Mouse (Mus musculus): ENCODE data around the gene Aebp1. TPM values are rescaled to one million over a fixed set of nuclear protein-coding genes. Genes with fewer than 3 reads are reported as not detected.

The Aebp1 gene
- total RNA-seq, 2 experiments from 2014 or later, result 52.8 to 72.3 TPM

DNA sequence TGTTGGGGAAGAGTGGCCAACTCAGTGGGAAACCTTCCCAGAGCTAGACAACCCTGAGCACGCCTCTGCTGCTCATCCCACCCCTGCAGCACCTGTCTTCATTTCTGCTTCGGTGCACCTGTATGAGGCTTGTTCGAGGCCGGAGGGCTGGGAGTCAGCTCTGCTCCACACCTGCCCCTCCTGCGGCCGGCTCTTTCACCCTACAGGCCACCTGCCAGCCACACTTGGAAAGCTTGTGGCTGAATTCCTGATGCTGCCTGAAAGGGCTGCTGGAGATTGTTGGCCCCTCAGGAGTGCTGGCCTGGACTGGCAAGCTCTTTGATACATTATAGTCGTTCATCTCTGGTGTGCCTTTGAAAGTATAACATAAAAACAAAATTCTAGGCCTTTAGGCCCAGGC, 21.4 kb upstream of the Aebp1 start:
- TF ChIP-seq CTCF (IDR thresholded peaks at IDR 0.05), result no peak
- intact Hi-C loops (cut with DNase I), result no loop called here
- Histone ChIP-seq H3K27ac (peak overlapping the region; percentile 35; the same call in 1 of the 2 replicates), H3K4me3 (no peak overlapping the region)
- DNase-seq, result peak; percentile 59

GRCm38 (mm10) chr11:5841751-5842150, 20.0 kb upstream of the Aebp1 start:
- Histone ChIP-seq H3K27ac (no peak overlapping the region), H3K4me3 (no peak overlapping the region)
- no peak for DNase-seq
- intact Hi-C loops (cut with DNase I), result no loop called here
- no peak for TF ChIP-seq CTCF (IDR thresholded peaks at IDR 0.05)

- TF ChIP-seq CTCF (IDR thresholded peaks at IDR 0.05), result no peak
- no peak overlapping the region for H3K4me3 ChIP-seq
These were observed 18.6 kb upstream of the Aebp1 start for GRCm38 (mm10) chr11:5843131-5843530.

DNA sequence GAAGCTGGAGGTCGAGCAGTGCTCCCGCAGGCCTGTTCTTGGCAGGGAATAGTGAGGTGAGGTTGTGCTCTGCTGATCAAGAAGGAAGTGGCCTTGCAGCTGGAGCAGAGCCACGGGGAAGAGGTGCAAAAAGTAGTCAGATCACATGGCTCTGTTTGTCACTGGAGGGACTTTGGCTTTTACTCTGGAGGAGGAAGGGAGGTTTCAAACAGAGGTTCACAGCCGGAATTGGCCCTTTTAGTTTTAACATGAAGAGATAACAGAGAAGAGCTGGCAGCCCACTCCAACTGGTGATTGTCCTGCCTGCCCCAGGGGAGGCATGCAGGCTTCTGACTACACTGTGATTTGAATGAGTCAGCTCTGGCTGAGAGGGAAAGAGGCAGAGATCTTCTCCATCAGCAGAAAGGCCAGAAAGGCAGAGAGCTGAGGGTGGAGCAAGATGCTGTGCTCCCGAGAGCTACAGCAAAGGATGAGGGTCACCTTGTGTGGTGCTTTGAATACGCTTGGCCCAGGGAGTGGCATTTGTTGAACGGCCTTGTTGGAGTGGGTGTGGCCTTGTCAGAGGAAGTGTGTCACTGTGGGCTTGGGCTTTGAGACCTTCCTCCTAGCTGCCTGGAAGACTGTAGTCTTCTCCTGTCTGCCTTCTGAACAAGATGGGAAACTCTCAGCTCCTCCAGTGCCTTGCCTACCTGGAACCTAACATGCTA, 15.0 kb upstream of the Aebp1 start:
- DNase-seq, result peak; percentile 60
- TF ChIP-seq CTCF (IDR thresholded peaks at IDR 0.05), result no peak
- Histone ChIP-seq H3K27ac (peak overlapping the region; percentile 61), H3K4me3 (no peak overlapping the region)
- intact Hi-C loops (cut with DNase I), result no loop called here

More at GRCm38 (mm10) chr11:5843131-5843530, 18.6 kb upstream of the Aebp1 start:
- no peak for DNase-seq
- intact Hi-C loops (cut with DNase I), result no loop called here
- no peak overlapping the region for H3K27ac ChIP-seq

GRCm38 (mm10) chr11:5848741-5849140, 13.0 kb upstream of the Aebp1 start:
- peak overlapping the region; percentile 61 for H3K27ac ChIP-seq
- no peak for TF ChIP-seq CTCF (IDR thresholded peaks at IDR 0.05)
- intact Hi-C loops (cut with DNase I), result no loop called here
- peak; percentile 80 for DNase-seq
- no peak overlapping the region for H3K4me3 ChIP-seq

DNA sequence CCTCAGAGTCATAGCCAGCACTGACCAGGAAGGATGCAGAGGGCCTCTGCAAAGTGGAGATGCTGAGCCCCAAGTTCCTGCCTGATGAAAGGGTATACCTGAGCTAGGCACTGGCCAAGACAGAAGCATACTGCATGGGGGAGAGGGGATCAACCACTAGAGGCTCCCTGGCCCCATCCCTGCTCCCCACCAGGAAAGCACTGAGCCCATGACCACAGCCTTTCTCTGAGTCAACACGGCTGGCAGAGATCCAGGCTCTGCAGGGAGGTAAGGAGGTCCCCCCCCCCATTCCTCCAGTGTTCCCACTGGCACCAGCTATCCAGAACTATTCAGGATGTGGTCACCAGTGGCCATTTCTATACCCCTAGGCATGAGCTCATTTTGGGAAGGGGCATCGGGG, 12.4 kb upstream of the Aebp1 start:
- intact Hi-C loops (cut with DNase I), result no loop called here
- no peak for TF ChIP-seq CTCF (IDR thresholded peaks at IDR 0.05)
- H3K4me3 ChIP-seq, result no peak overlapping the region
- DNase-seq, result peak; percentile 60
- H3K27ac ChIP-seq, result peak overlapping the region; percentile 61

- H3K4me3 ChIP-seq, result no peak overlapping the region
- peak; percentile 43 for DNase-seq
- TF ChIP-seq CTCF (IDR thresholded peaks at IDR 0.05), result no peak
- intact Hi-C loops (cut with DNase I), result no loop called here
- peak overlapping the region; percentile 83; the same call in 1 of the 2 replicates for H3K27ac ChIP-seq
These were observed 11.3 kb upstream of the Aebp1 start for GRCm38 (mm10) chr11:5850452-5850851.

DNA sequence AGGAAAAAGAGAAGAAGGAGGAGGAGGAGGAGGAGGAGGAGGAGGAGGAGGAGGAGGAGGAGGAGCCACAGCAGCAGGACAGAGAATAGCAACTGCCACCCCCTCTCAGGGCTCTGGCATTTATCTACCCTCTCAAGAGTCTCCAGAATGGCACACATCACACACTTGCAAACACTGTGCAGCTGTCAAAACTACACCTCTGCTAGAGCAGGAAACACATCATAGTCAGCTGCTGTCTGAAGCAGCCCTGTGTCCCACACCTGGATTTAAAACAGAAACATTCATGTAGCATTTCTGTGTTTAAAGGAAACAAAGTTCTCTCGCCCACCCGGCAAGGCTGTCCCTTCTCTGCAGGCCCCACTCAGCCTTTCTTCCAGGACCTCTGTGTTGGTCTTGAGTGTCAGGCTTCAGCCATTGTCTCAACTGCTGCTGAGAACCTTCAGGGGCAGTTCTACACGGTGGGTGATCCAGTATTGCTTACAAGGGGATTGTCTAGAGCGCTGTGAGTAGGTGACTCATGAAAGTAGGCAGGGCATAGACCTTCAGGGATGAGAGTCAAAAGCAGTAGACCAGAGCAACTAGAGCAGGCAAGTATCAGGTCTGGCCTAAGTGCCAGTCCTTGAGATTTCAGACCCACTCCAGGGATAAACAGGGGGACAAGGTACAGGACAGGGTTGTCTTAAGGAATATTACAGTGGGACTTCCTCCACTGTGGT, 10.6 kb upstream of the Aebp1 start:
- peak overlapping the region; percentile 83 for H3K27ac ChIP-seq
- TF ChIP-seq CTCF (IDR thresholded peaks at IDR 0.05), result no peak
- DNase-seq, result no peak
- intact Hi-C loops (cut with DNase I), result no loop called here
- H3K4me3 ChIP-seq, result no peak overlapping the region

GRCm38 (mm10) chr11:5852314-5852713, 9.4 kb upstream of the Aebp1 start:
- peak; percentile 83 for DNase-seq
- no peak for TF ChIP-seq CTCF (IDR thresholded peaks at IDR 0.05)
- Histone ChIP-seq H3K27ac (peak overlapping the region; percentile 83), H3K4me3 (no peak overlapping the region)
- intact Hi-C loops (cut with DNase I), result no loop called here

- H3K27ac ChIP-seq, result peak overlapping the region; percentile 93
- H3K4me3 ChIP-seq, result no peak overlapping the region
- no peak for DNase-seq
- intact Hi-C loops (cut with DNase I), result no loop called here
- TF ChIP-seq CTCF (IDR thresholded peaks at IDR 0.05), result no peak
These were observed 6.3 kb upstream of the Aebp1 start for GRCm38 (mm10) chr11:5855481-5855880.

DNA sequence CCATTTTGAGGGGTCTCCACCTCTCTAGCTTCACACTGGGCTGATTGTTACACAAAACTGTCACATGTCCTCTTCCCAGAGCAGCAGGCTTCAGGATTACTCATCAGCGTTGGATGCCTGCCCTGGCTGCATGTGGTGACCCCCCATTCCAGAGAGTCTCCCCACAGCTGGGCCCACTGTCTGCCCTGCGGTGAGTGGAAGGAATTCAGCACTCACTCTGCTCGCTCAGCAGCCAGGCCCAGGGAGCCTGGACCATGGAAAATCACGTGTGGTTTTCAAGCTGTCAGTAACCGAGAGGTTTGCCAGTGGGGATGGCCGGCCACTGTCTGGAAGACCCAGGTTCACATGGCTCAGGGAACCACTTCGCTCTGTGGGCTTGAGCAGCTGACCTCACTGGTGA, 5.8 kb upstream of the Aebp1 start:
- intact Hi-C loops (cut with DNase I), result no loop called here

DNA sequence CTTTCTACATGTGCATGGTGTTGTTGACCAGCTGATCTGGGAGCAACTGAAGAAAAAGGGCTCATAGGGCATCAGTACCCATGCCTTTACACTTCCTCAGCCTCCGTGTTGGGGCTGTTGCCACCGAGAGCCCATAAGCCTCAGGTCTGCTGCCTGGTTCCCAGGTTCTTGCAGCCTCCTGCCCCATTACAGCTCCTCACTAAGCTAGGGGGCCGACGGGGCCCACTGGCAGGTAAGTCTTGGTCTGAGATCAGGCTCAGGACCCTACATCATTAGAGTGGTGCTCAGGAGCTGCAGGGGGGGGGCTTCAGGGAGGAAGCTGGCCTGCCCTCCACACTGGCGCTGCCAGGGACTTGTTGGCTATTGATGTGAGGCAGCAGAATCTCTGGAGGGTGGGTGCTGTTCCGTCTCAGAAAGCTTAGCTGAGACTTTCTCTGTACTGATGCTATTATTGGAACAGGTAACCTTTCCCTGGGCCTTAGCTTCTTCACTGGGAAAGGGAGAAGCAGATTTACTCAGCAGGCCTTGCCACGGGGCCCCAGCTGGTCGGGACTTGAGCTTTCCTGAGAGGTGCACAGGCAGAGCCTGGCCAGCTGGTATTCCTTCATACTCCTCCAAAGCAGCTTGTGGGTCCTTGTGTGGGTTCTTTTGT, 5.1 kb upstream of the Aebp1 start:
- TF ChIP-seq CTCF (IDR thresholded peaks at IDR 0.05), result no peak
- Histone ChIP-seq H3K27ac (peak overlapping the region; percentile 93), H3K4me3 (peak overlapping the region; percentile 36)
- intact Hi-C loops (cut with DNase I), result no loop called here
- DNase-seq, result peak; percentile 72

More for the DNA sequence above, 5.8 kb upstream of the Aebp1 start:
- DNase-seq, result peak; percentile 86
- TF ChIP-seq CTCF (IDR thresholded peaks at IDR 0.05), result no peak
- Histone ChIP-seq H3K27ac (peak overlapping the region; percentile 93), H3K4me3 (peak overlapping the region; percentile 36; the same call in 1 of the 2 replicates)

DNA sequence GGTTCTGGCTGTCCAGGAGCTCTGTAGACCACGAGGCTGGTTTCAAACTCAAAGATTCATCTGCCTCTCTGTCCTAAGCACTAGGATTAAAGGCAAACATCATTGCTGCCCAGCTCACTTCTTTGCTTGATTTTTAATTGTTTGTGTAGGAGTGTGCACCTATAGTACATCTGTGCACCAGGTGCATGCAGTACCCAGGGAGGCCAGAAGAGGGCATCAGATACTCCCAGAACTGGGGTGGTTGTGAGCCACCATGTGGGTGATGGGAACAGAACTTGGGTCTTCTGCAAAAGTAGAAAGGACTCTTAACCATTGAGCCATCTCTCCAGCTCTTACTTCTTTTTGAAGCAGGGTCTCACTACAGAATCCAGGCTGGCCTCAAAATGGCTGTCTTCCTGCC, 3.0 kb upstream of the Aebp1 start:
- intact Hi-C loops (cut with DNase I), result no loop called here
- Histone ChIP-seq H3K4me3 (no peak overlapping the region), H3K27ac (peak overlapping the region; percentile 24; the same call in 1 of the 2 replicates)
- TF ChIP-seq CTCF (IDR thresholded peaks at IDR 0.05), result peak; percentile 39
- no peak for DNase-seq

Data from gastrocnemius, adult 2 months (tissue).